Mouse (Mus musculus) embryonic facial prominence, embryonic 12.5 days (tissue): ENCODE measurements around the gene Mif. TPM values are rescaled to one million over a fixed set of nuclear protein-coding genes. Genes with fewer than 3 reads are reported as not detected.
"Not testable (repeated sequence)": the region's sequence is repeated elsewhere in the genome, so short reads cannot be mapped to it uniquely, and the experiment has no call there.

Experiments
- ATAC-seq: fragments of 200-750 bp; cut with Nextera tagmentation; 2 replicates; pipeline ENCODE4 v1.8.0; 2017; ENCODE audit not compliant: insufficient number of reproducible peaks, insufficient read depth, low FRiP score, low TSS enrichment
- H3K27ac ChIP-seq: fragments of 300-500 bp; sonication (generic); 2 replicates; pipeline ENCODE4 v1.5.1; 2016; ENCODE audit warnings: mild to moderate bottlenecking
- H3K27me3 ChIP-seq: fragments of 300-500 bp; sonication (generic); 2 replicates; pipeline ENCODE4 v1.6.1; 2016; ENCODE audit warnings: mild to moderate bottlenecking, moderate library complexity
- H3K36me3 ChIP-seq: fragments of 300-500 bp; sonication (generic); 2 replicates; pipeline ENCODE4 v1.6.1; 2016; ENCODE audit warnings: mild to moderate bottlenecking
- H3K4me1 ChIP-seq: fragments of 300-500 bp; sonication (generic); 2 replicates; pipeline ENCODE4 v1.6.1; 2016
- H3K4me2 ChIP-seq: fragments of 300-500 bp; sonication (generic); replicated peaks from 2 replicates; pipeline ENCODE4 v1.6.1; 2016; ENCODE audit warnings: mild to moderate bottlenecking, moderate library complexity
- H3K4me3 ChIP-seq: fragments of 300-500 bp; sonication (generic); 2 replicates; pipeline ENCODE4 v1.5.1; 2016; ENCODE audit warnings: mild to moderate bottlenecking
- H3K9ac ChIP-seq: fragments of 300-500 bp; sonication (generic); 2 replicates; pipeline ENCODE4 v1.6.1; 2016; ENCODE audit warnings: mild to moderate bottlenecking, moderate library complexity
- H3K9me3 ChIP-seq: fragments of 300-500 bp; sonication (generic); 2 replicates; pipeline ENCODE4 v1.6.1; 2016; ENCODE audit warnings: mild to moderate bottlenecking, moderate library complexity
- WGBS: fragments of 180-500 bp; shearing (Covaris S2); methylation state at CpG from one replicate; pipeline ENCODE4 v1.1.7; 2016; 5-methylcytosine and 5-hydroxymethylcytosine counted together
- polyA plus RNA-seq: library from polyadenylated mRNA; unstranded; fragments of >200 nt; fragmentation: Nextera tagmentation; extraction: Ambion mirVana; gene quantifications from 2 replicates; pipeline ENCODE4 v1.2.1, GENCODE M21; 2016

The Mif gene
- polyA plus RNA-seq: 1,615 and 1,742 TPM in 2 replicates

GRCm38 (mm10) chr10:75859786-75860470 is at the start of gene Mif:
Gene Mif, minus strand, starts transcription at chr10:75860240.
- peaks cover 17% of the 10 kb centered on the region for H3K4me1 ChIP-seq
- peak within 1 kb of the TSS; percentile 96 for H3K27ac ChIP-seq
- not testable (repeated sequence) for H3K27me3 ChIP-seq, H3K9me3 ChIP-seq
- peak within 1 kb of the TSS; percentile 82 for H3K4me2 ChIP-seq
- H3K4me3 ChIP-seq: peak within 1 kb of the TSS; percentile 76
- H3K36me3 ChIP-seq: peaks cover 18% of the 10 kb centered on the region
- peak within 1 kb of the TSS; percentile 89 for H3K9ac ChIP-seq
- peak; percentile 96 for ATAC-seq
- WGBS: under 1% methylated on average over 46 of the region's 46 CpGs

- H3K9ac ChIP-seq: no peak overlapping the region
- 88% methylated on average over 4 of the region's 4 CpGs for WGBS
- peaks cover 91% of the 10 kb centered on the region for H3K36me3 ChIP-seq
- H3K27me3 ChIP-seq: no peaks in the 10 kb centered on the region
- no peak overlapping the region for H3K4me3 ChIP-seq
- no peaks in the 10 kb centered on the region for H3K4me1 ChIP-seq
- H3K4me2 ChIP-seq: no peak overlapping the region
- H3K9me3 ChIP-seq: no peaks in the 10 kb centered on the region
- no peak overlapping the region for H3K27ac ChIP-seq
- ATAC-seq: no peak
Observed at GRCm38 (mm10) chr10:75906882-75907281, 46.8 kb upstream of the Mif start.

- no peak overlapping the region for H3K27ac ChIP-seq
- ATAC-seq: no peak
- no peak overlapping the region for H3K9ac ChIP-seq
- WGBS: 88% methylated on average over 5 of the region's 5 CpGs
- no peak overlapping the region for H3K4me2 ChIP-seq
- no peaks in the 10 kb centered on the region for H3K27me3 ChIP-seq
- no peaks in the 10 kb centered on the region for H3K4me1 ChIP-seq
- H3K4me3 ChIP-seq: no peak overlapping the region
- H3K36me3 ChIP-seq: peaks cover 90% of the 10 kb centered on the region
- H3K9me3 ChIP-seq: no peaks in the 10 kb centered on the region
Observed at GRCm38 (mm10) chr10:75904391-75904790, 44.4 kb upstream of the Mif start.

DNA sequence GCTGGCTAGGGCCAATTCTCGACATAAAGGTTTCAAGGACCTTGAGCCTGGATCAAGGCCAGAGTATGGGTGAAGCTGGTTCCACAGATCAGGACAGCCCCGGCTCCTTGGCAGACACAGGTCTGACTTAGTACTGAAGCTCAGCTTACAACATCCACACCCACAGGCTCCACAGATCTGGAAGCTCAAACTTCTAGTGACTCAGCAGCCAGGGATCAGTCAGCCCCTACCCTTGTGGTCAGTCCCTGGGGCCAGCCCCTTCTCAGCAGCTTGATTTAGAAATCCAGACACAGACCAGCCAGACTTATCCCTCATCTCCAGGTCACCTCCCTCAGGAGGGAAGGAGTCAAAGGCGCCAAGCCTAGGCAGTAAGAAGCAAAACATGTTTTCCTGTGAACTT is 38.8 kb upstream of the Mif start:
- Histone ChIP-seq H3K4me3 (no peak overlapping the region), H3K36me3 (peaks cover 92% of the 10 kb centered on the region), H3K4me2 (no peak overlapping the region), H3K9me3 (no peaks in the 10 kb centered on the region), H3K9ac (no peak overlapping the region), H3K4me1 (peaks cover under 1% of the 10 kb centered on the region; the same call in 1 of the 2 replicates), H3K27me3 (no peaks in the 10 kb centered on the region), H3K27ac (no peak overlapping the region)
- ATAC-seq: no peak
- WGBS: 74% methylated on average over 3 of the region's 3 CpGs

- Histone ChIP-seq H3K4me3 (no peak overlapping the region), H3K27ac (no peak overlapping the region), H3K4me1 (peaks cover 7% of the 10 kb centered on the region; the same call in 1 of the 2 replicates), H3K9me3 (no peaks in the 10 kb centered on the region), H3K27me3 (no peaks in the 10 kb centered on the region), H3K4me2 (no peak overlapping the region), H3K36me3 (peaks cover 85% of the 10 kb centered on the region), H3K9ac (no peak overlapping the region)
- WGBS: 72% methylated on average over 6 of the region's 6 CpGs
- no peak for ATAC-seq
Observed at GRCm38 (mm10) chr10:75898039-75898564, 38.1 kb upstream of the Mif start.

DNA sequence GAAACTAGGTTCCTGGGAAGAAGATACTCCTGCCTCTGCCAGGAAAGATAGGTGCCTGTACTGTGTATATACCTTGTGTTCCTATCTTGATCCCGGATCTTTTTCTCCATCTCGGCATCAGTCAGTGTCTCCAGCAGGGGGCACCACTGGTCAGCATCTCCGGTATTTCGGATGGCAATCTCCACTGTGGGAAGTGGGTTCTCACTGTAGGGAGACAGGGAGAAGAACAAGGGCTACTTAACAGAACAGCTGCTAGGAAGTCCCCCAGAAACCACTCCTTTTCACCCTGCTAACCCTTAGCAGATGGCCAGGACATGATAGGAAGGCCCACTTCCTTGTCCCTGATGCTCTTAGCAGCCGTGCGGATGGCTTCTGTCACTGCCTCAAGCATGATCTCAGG is 37.3 kb upstream of the Mif start:
- no peak for ATAC-seq
- H3K9ac ChIP-seq: no peak overlapping the region
- peaks cover 78% of the 10 kb centered on the region for H3K36me3 ChIP-seq
- WGBS: 43% methylated on average over 6 of the region's 6 CpGs
- no peaks in the 10 kb centered on the region for H3K9me3 ChIP-seq
- H3K27ac ChIP-seq: no peak overlapping the region
- no peaks in the 10 kb centered on the region for H3K27me3 ChIP-seq
- no peak overlapping the region for H3K4me2 ChIP-seq
- H3K4me3 ChIP-seq: no peak overlapping the region
- H3K4me1 ChIP-seq: peaks cover 7% of the 10 kb centered on the region; the same call in 1 of the 2 replicates

- Histone ChIP-seq H3K36me3 (peaks cover 66% of the 10 kb centered on the region), H3K27ac (no peak overlapping the region), H3K9ac (no peak overlapping the region), H3K27me3 (no peaks in the 10 kb centered on the region), H3K4me3 (no peak overlapping the region), H3K4me1 (peaks cover 7% of the 10 kb centered on the region; the same call in 1 of the 2 replicates), H3K9me3 (no peaks in the 10 kb centered on the region), H3K4me2 (no peak overlapping the region)
- WGBS: 93% methylated on average over 1 of the region's 1 CpGs
- ATAC-seq: no peak
Observed at GRCm38 (mm10) chr10:75896208-75896607, 36.2 kb upstream of the Mif start.

DNA sequence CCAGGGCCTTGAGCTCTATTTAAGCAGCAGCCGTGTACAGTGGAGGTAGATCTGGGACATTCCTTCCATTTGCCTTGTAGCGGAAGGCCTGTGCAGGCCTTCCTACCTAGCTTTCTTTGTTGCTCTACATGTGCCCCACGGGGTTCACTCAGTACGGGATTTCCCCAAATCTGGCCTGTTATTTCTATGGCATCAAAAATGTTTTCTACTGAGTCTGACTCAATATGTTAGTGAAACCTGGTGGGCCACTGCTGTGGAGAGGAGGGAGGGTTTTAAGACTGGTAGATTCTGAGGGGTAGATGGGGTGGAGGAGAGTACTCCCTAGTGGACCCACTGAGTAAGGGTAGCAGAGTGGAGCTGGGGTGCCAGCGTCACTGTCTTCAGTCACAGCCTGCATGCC is 35.7 kb upstream of the Mif start:
- H3K4me3 ChIP-seq: no peak overlapping the region
- H3K9ac ChIP-seq: no peak overlapping the region
- H3K36me3 ChIP-seq: peaks cover 62% of the 10 kb centered on the region
- no peaks in the 10 kb centered on the region for H3K27me3 ChIP-seq
- no peak overlapping the region for H3K4me2 ChIP-seq
- H3K9me3 ChIP-seq: no peaks in the 10 kb centered on the region
- no peak overlapping the region for H3K27ac ChIP-seq
- WGBS: 90% methylated on average over 5 of the region's 5 CpGs
- no peak for ATAC-seq
- H3K4me1 ChIP-seq: peaks cover 7% of the 10 kb centered on the region; the same call in 1 of the 2 replicates

DNA sequence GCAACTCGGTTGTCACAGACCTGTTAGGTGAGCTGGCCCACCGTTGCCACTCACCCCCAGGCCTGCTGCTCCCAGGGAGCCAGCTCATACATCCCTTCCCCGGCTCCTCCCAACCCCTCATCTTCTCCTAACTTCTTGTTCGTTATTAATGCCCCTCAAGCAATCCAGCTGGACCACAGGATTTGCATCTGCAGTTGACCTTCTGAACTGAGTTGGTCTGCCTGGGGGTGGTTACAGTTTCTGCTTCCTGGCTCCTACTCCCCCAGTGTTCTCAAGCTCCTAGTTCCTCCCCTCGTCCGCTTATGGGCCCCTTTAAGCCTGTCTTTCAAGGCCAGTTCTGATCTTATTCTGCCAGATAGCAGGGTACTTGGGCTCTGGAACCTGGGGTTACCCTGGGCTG is 34.6 kb upstream of the Mif start:
- H3K4me3 ChIP-seq: no peak overlapping the region
- no peaks in the 10 kb centered on the region for H3K27me3 ChIP-seq
- H3K36me3 ChIP-seq: peaks cover 52% of the 10 kb centered on the region
- H3K9ac ChIP-seq: no peak overlapping the region
- no peaks in the 10 kb centered on the region for H3K9me3 ChIP-seq
- H3K27ac ChIP-seq: no peak overlapping the region
- peaks cover 8% of the 10 kb centered on the region; the same call in 1 of the 2 replicates for H3K4me1 ChIP-seq
- ATAC-seq: no peak
- no peak overlapping the region for H3K4me2 ChIP-seq
- 72% methylated on average over 6 of the region's 6 CpGs for WGBS

DNA sequence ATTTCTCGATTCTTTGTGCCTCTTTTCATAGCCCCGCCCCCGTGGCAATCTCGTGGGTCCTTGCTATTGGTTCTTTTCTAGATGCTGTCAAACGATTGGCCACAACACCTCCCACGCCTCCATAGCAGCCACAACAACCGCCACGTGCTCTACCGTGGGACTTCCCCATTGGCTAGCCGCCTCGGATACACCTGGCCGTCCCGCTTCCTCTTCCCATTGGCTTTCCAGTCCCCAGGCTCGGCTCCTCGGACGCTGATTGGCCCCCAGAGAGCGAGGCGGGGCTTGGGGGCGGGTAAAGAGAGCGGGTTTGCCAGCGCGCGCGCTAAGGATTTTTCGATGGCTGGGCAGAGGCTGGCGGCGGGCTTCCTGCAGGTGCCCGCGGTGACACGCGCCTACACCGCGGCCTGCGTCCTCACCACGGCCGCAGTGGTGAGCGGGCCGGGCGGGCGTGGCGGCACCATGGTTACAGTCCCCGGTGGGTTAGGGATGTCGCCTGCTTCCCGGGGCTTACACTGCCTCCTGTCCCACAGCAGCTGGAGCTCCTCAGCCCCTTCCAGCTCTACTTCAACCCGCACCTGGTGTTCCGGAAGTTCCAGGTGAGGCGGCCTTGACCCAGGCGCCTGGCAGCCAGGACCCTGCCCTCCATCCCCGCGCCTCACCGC is 33.2 kb upstream of the Mif start, which contains the start of gene Derl3:
TSS of gene Derl3 (plus strand) at position 325 of the 662 bp plus-strand sequence.
- peaks cover 15% of the 10 kb centered on the region for H3K4me1 ChIP-seq
- peak; percentile 98 for ATAC-seq
- H3K9me3 ChIP-seq: no peaks in the 10 kb centered on the region
- H3K4me3 ChIP-seq: peak within 1 kb of the TSS; percentile 40
- WGBS: 2% methylated on average over 50 of the region's 51 CpGs
- no peaks in the 10 kb centered on the region for H3K27me3 ChIP-seq
- peak within 1 kb of the TSS; percentile 89 for H3K4me2 ChIP-seq
- peak within 1 kb of the TSS; percentile 35; the same call in 1 of the 2 replicates for H3K9ac ChIP-seq
- H3K27ac ChIP-seq: no peak within 1 kb of the TSS
- peaks cover 39% of the 10 kb centered on the region for H3K36me3 ChIP-seq

- Histone ChIP-seq H3K27ac (no peak overlapping the region), H3K4me2 (no peak overlapping the region)
Observed at GRCm38 (mm10) chr10:75889406-75890153, 29.5 kb upstream of the Mif start.

More at GRCm38 (mm10) chr10:75889406-75890153, 29.5 kb upstream of the Mif start:
- ATAC-seq: no peak
- Histone ChIP-seq H3K9ac (no peak overlapping the region), H3K27me3 (no peaks in the 10 kb centered on the region), H3K4me3 (no peak overlapping the region), H3K9me3 (no peaks in the 10 kb centered on the region), H3K36me3 (peaks cover 7% of the 10 kb centered on the region; the same call in 1 of the 2 replicates), H3K4me1 (peaks cover 15% of the 10 kb centered on the region)
- 48% methylated on average over 8 of the region's 8 CpGs for WGBS
